Mouse (Mus musculus) forebrain, embryonic 13.5 days (tissue): Measurements from ENCODE around the gene Tmem43. TPM values are rescaled to one million over a fixed set of nuclear protein-coding genes. Genes with fewer than 3 reads are reported as not detected.

Experiments used
- ATAC-seq: fragments of 200-750 bp; cut with Nextera tagmentation; 2 replicates; pipeline ENCODE4 v1.8.0; 2017
- H3K27ac ChIP-seq: fragments of 300-500 bp; sonication (generic); 2 replicates; pipeline ENCODE4 v1.5.1; 2015; ENCODE audit warnings: inconsistent platforms, mild to moderate bottlenecking, moderate library complexity
- H3K27me3 ChIP-seq: fragments of 300-500 bp; sonication (generic); 2 replicates; pipeline ENCODE4 v1.6.1; 2015; ENCODE audit warnings: mild to moderate bottlenecking, inconsistent platforms
- H3K36me3 ChIP-seq: fragments of 300-500 bp; sonication (generic); 2 replicates; pipeline ENCODE4 v1.6.1; 2015; ENCODE audit warnings: mild to moderate bottlenecking, inconsistent platforms; ENCODE audit not compliant: poor library complexity, severe bottlenecking
- H3K4me1 ChIP-seq: fragments of 300-500 bp; sonication (generic); 2 replicates; pipeline ENCODE4 v1.6.1; 2015; ENCODE audit warnings: inconsistent platforms
- H3K4me2 ChIP-seq: fragments of 300-500 bp; sonication (generic); 2 replicates; pipeline ENCODE4 v1.6.1; 2015; ENCODE audit warnings: inconsistent platforms, mild to moderate bottlenecking, moderate library complexity
- H3K4me3 ChIP-seq: fragments of 300-500 bp; sonication (generic); 2 replicates; pipeline ENCODE4 v1.5.1; 2015; ENCODE audit warnings: mild to moderate bottlenecking, inconsistent platforms
- H3K9ac ChIP-seq: fragments of 300-500 bp; sonication (generic); 2 replicates; pipeline ENCODE4 v1.6.1; 2015; ENCODE audit warnings: mild to moderate bottlenecking, inconsistent platforms
- H3K9me3 ChIP-seq: fragments of 300-500 bp; sonication (generic); replicated peaks from 2 replicates; pipeline ENCODE4 v1.6.1; 2016; ENCODE audit warnings: inconsistent platforms
- WGBS: fragments of 180-500 bp; shearing (Covaris S2); methylation state at CpG from one replicate; pipeline ENCODE4 v1.1.7; 2015; 5-methylcytosine and 5-hydroxymethylcytosine counted together
- polyA plus RNA-seq: library from polyadenylated mRNA; unstranded; fragments of >200 nt; fragmentation: Nextera tagmentation; extraction: Ambion mirVana; gene quantifications from 2 replicates; pipeline ENCODE4 v1.2.1, GENCODE M21; 2015

Gene Tmem43
- polyA plus RNA-seq, 1 experiment from 2014 or later = 48.3 TPM

DNA sequence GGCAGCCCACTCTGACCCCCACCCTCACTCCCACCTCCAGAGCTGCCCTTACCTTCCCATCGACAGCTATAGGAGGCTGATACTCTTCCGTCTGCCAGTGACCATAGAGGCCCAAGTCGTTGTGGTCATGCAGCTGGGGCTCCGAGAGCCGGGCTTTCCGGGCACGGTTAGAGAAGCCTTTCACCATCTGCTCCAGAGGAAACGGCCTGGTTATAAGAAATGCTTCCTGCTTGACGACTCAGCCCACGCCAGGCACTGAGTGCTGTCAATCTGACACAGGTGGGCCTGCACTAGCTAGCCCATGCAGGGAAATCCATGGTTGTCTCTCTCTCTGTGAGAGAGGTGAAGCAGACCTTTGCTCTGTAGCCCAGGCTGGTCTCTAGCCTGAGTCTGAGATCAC is 19.6 kb downstream of the Tmem43 start:
- Histone ChIP-seq H3K9ac (no peak overlapping the region), H3K27ac (no peak overlapping the region), H3K4me1 (peaks cover 4% of the 10 kb centered on the region; the same call in 1 of the 2 replicates), H3K4me2 (no peak overlapping the region), H3K4me3 (no peak overlapping the region), H3K27me3 (no peaks in the 10 kb centered on the region), H3K36me3 (peaks cover 94% of the 10 kb centered on the region), H3K9me3 (no peaks in the 10 kb centered on the region)
- WGBS = 91% methylated on average over 10 of the region's 10 CpGs
- no peak for ATAC-seq

DNA sequence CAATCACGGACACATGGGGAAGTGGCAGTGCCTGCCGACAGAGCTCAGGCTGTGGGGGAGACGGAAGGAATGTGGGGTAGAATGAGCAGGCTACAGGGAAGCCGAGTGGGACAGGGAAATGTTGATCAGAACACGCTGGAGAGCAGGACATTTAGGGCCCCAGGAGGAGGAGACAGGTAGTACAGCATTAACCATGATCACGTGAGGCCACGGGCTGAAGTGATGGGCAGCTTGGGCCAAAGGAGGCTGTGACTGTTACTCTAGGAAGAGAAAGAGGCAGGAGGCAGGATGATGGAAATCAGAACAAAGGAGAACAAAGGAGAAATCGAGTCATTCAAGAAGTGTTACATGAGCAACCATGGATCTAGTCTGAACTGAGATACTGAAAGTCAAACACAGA is 21.0 kb downstream of the Tmem43 start:
- peaks cover 4% of the 10 kb centered on the region; the same call in 1 of the 2 replicates for H3K4me1 ChIP-seq
- no peak overlapping the region for H3K4me3 ChIP-seq
- H3K4me2 ChIP-seq = no peak overlapping the region
- WGBS = 90% methylated on average over 8 of the region's 8 CpGs
- no peak overlapping the region for H3K27ac ChIP-seq
- H3K36me3 ChIP-seq = peaks cover 97% of the 10 kb centered on the region
- H3K27me3 ChIP-seq = no peaks in the 10 kb centered on the region
- no peak overlapping the region for H3K9ac ChIP-seq
- ATAC-seq = no peak
- H3K9me3 ChIP-seq = no peaks in the 10 kb centered on the region

DNA sequence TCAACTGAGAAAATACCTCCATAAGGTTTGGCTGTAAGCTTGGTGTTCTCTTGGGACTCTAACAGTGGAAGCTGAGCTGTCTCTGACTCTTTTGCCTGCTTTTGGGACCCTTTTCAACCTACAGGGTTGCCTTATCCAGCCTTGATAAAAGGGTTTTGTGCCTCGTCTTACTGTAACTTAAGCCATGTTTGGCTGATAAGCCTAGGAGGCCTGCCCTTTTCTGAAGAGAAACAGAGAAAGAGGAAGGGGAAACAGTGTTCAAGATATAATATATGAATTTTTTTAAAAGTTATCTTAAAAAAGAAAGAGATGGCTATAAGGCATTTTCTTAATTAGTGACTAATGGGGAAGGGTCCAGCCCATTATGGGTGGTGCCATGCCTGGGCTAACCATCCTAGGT is 29.8 kb downstream of the Tmem43 start:
- H3K36me3 ChIP-seq = peaks cover 100% of the 10 kb centered on the region
- no peak overlapping the region for H3K4me3 ChIP-seq
- H3K4me1 ChIP-seq = no peaks in the 10 kb centered on the region
- H3K27me3 ChIP-seq = no peaks in the 10 kb centered on the region
- H3K27ac ChIP-seq = no peak overlapping the region
- WGBS = 93% methylated on average over 1 of the region's 1 CpGs
- H3K9me3 ChIP-seq = no peaks in the 10 kb centered on the region
- no peak overlapping the region for H3K4me2 ChIP-seq
- no peak for ATAC-seq
- H3K9ac ChIP-seq = no peak overlapping the region

DNA sequence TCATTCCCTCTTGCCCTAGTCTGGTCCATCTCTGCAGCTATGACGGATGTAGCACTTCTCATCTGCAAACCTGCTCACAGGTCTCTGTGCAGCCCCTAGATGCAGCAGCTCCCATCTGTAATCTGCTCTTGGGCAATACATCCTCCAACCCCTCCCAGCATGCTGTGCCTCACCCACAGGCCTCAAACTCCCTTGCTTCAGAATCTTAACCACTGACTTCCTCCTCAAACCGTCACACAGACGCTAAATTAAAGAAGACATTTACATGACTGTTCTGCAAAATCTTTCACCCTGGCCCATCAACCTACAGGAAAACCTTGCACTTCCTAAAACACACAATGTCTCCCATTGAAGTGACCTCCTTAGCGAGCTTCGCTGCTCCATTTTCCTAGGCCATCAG is 32.5 kb downstream of the Tmem43 start:
- H3K27me3 ChIP-seq = no peaks in the 10 kb centered on the region
- WGBS = 91% methylated on average over 5 of the region's 5 CpGs
- H3K9ac ChIP-seq = no peak overlapping the region
- H3K9me3 ChIP-seq = no peaks in the 10 kb centered on the region
- H3K4me3 ChIP-seq = no peak overlapping the region
- peaks cover 80% of the 10 kb centered on the region for H3K36me3 ChIP-seq
- H3K4me2 ChIP-seq = no peak overlapping the region
- no peak overlapping the region for H3K27ac ChIP-seq
- ATAC-seq = no peak
- no peaks in the 10 kb centered on the region for H3K4me1 ChIP-seq

DNA sequence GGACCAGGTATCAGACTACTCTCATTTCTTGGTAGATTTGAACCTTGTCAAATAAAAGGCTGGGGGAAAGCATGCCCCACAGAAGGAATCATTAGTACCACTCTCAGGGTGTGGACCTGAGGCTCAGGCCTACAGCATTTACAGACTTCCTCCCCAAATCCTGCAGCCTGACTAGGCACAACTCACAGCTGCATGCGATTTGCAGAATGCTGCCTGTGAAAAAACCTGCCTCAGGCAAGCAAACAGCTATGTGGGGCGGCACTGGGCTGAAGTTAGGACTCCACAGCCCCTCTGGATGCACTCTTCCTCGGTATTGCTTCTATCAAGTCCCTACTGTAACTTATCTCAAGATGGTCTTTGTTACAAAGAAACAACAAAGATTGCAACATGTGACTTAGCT is 34.5 kb downstream of the Tmem43 start:
- Histone ChIP-seq H3K4me1 (no peaks in the 10 kb centered on the region), H3K9me3 (no peaks in the 10 kb centered on the region), H3K27me3 (no peaks in the 10 kb centered on the region), H3K9ac (no peak overlapping the region), H3K36me3 (peaks cover 60% of the 10 kb centered on the region), H3K4me3 (no peak overlapping the region), H3K4me2 (no peak overlapping the region), H3K27ac (no peak overlapping the region)
- WGBS = 92% methylated on average over 3 of the region's 3 CpGs
- ATAC-seq = no peak

DNA sequence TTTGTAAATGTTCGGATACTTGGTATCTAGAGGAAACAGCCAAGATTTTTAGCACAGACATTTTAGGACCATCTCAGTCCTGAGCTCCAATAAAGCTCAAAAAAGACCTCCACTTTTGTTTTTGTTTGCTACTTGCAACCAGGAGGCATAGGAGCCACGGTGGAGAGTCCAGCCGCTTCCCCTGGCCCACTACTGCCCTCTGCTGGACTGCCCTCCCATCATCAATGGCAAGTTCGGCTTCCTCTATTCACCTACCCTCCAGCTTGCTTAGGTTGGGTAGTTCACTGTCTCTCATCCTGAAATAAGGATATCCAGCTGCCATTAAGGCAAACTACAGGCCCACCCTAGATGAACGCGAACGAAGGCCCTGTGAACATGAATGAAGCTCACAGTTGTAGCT is 35.8 kb downstream of the Tmem43 start:
- Histone ChIP-seq H3K4me3 (no peak overlapping the region), H3K9me3 (no peaks in the 10 kb centered on the region), H3K9ac (no peak overlapping the region), H3K4me1 (no peaks in the 10 kb centered on the region), H3K27ac (no peak overlapping the region), H3K4me2 (no peak overlapping the region), H3K36me3 (peaks cover 47% of the 10 kb centered on the region), H3K27me3 (no peaks in the 10 kb centered on the region)
- ATAC-seq = no peak
- WGBS = 41% methylated on average over 7 of the region's 7 CpGs

DNA sequence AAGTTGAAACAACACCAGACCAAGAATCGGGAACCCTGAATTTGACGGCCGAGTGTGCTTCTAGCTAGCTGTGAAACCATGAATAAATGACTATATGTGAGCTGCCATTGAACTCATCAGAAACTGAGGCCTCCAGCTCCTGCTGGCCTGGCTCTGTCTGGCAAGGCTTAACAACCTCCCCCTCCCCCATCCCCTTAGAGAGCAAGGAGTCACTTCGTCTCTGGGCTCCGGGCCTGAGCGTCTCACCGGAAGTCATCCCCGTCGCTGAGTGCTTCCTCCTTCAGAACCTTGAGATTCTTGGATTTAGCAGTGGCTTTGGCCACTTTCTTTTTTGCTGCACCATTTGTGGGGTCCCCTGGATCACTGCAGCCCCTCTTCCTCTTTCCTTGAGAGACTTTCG is 36.7 kb downstream of the Tmem43 start:
- H3K4me1 ChIP-seq = peaks cover 7% of the 10 kb centered on the region
- H3K9ac ChIP-seq = no peak overlapping the region
- H3K36me3 ChIP-seq = peaks cover 38% of the 10 kb centered on the region
- H3K27me3 ChIP-seq = no peaks in the 10 kb centered on the region
- H3K9me3 ChIP-seq = no peaks in the 10 kb centered on the region
- no peak overlapping the region for H3K27ac ChIP-seq
- ATAC-seq = no peak
- no peak overlapping the region for H3K4me3 ChIP-seq
- no peak overlapping the region for H3K4me2 ChIP-seq
- 88% methylated on average over 10 of the region's 10 CpGs for WGBS

DNA sequence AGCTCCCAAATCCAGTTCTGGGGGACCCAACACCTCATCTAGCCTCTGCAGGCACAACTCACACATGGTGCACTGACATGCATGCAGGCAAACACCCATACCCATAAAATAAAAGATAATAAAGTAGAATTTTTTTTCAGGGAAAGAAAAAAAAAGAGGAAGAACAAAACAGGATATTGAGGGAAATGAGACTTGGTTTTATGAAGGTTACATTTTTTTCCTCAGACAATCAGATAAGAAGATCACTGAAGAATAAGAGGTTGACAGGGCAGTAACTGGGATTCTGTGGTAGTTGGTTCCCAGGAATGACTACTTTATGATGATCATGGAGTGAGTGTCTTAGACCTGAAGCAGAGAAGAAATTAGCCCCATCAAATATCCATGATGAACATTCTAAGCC is 40.6 kb downstream of the Tmem43 start:
- no peak overlapping the region for H3K27ac ChIP-seq
- ATAC-seq = no peak
- H3K9me3 ChIP-seq = no peaks in the 10 kb centered on the region
- no peak overlapping the region for H3K9ac ChIP-seq
- H3K36me3 ChIP-seq = peaks cover 17% of the 10 kb centered on the region
- H3K4me3 ChIP-seq = no peak overlapping the region
- peaks cover 18% of the 10 kb centered on the region for H3K4me1 ChIP-seq
- H3K4me2 ChIP-seq = peak overlapping the region; percentile 86
- H3K27me3 ChIP-seq = no peaks in the 10 kb centered on the region

DNA sequence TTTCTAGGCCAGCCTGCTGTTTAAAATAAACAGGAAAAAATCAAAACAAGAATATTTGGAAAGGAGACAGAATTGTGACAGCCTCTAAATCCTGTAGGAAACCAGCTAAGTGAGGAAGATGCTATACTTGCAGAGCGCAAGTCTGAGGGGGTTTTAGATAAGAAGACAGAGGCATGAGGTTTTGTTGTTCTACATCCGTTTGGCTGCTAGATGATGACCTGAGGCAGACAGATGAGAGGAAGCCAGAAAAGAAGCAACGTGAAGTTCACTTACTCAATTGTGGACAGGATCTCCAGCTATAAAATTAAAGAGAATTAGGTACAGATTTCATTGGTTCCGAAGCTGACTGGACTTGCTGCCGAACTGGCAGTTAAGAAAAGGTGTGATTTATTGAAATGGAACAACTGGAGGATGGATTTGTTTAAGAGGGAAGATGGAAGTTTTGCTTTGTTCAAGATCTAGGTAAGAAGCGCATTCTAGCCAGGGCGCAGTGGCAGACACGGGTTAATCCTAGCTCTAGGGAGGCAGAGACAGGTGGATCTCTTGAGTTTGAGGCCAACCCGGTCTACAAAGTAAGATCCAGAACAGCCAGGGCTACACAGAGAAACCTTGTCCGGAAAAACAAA is 41.3 kb downstream of the Tmem43 start:
- H3K4me2 ChIP-seq = peak overlapping the region; percentile 86
- 40% methylated on average over 10 of the region's 10 CpGs for WGBS
- peaks cover 24% of the 10 kb centered on the region for H3K36me3 ChIP-seq
- no peak overlapping the region for H3K27ac ChIP-seq
- H3K9ac ChIP-seq = peak overlapping the region; percentile 78
- ATAC-seq = no peak; the same call in 1 of the 2 replicates
- H3K27me3 ChIP-seq = no peaks in the 10 kb centered on the region
- H3K9me3 ChIP-seq = no peaks in the 10 kb centered on the region
- H3K4me1 ChIP-seq = peaks cover 18% of the 10 kb centered on the region
- peak overlapping the region; percentile 84 for H3K4me3 ChIP-seq

DNA sequence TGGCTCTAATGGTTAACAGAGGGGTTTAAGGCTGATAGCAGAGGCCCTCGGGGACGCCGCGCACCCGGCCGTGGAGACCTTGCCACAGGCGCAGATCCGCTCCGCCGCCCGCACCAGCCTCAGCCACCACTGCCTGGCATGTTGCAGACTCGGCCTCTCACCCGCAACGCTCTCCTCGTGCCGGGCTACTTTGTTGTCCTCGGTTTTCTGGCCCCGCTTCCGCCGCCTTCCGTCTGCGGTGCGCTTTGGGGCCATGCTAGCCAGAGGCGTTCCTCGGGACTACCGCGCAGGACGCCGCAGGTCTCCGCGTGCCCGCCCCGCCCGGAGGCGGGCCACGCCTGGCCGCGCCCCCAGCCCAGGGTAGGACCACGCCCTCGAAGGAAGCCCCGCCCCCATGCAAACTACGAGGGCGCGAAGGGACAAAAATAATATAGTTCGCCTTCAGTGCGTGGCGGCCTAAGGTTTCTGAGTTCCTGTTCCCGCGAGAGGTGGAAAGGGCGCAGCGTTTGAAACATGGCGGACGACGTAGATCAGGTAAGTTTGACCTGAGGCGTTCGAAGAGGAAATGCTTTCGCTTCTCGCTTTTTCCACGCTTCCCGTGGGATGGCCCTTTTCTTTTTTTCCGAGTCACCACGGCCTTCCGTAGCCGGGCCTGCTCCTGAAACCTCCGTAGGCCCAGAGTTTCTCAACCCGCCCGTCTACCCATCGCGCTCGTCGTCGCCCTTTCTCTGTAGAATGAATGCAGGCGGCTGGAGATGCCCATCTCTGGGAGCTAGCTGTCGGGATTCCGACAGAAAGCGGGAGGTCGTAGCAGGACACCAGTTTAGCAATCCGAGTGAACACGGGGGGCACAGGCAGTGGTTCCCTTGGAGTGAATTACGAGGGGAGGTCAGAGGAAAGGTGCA is 42.3 kb downstream of the Tmem43 start, which contains the start of the genes Xpc and Lsm3:
Gene Xpc (minus strand): TSS at position 344 of the 905 bp plus-strand sequence.
Gene Lsm3 (plus strand): TSS at position 384 of the 905 bp plus-strand sequence.
- H3K4me2 ChIP-seq = peak within 1 kb of the TSS; percentile 86
- H3K9ac ChIP-seq = peak within 1 kb of the TSS; percentile 90
- H3K36me3 ChIP-seq = peaks cover 30% of the 10 kb centered on the region
- H3K27ac ChIP-seq = peak within 1 kb of the TSS; percentile 44; the same call in 1 of the 2 replicates
- H3K27me3 ChIP-seq = no peaks in the 10 kb centered on the region
- peak; percentile 99 for ATAC-seq
- H3K9me3 ChIP-seq = no peaks in the 10 kb centered on the region
- H3K4me1 ChIP-seq = peaks cover 18% of the 10 kb centered on the region
- WGBS = under 1% methylated on average over 79 of the region's 80 CpGs
- peak within 1 kb of the TSS; percentile 84 for H3K4me3 ChIP-seq

DNA sequence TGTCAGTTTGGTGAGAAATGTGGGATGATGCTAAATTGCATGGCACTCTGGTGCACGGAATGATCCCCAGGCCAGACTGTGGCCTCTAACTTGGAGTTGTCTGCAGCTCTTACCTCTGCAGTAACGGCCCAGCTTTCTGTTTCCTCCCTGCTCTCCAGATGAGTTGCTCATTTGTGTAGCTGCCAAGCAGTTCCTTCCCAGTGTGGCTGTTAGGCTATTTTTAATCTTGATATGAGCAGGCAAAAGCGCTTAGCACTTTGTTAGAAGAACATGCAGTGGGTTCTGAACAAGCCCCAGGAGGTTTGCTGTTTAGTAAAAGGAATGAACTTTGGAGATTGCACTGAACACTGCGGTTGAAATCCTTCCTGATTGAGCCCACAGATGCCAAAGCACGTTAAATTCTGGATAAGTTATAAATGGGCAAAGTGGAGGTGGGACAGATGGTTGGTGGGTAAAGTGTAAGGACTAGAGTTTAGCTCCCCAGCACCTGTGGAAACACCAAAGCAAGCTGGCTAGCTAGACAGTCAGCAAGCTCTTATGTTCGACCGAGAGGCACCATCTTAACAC is 45.0 kb downstream of the Tmem43 start:
- no peaks in the 10 kb centered on the region for H3K27me3 ChIP-seq
- no peak overlapping the region for H3K9ac ChIP-seq
- peaks cover 18% of the 10 kb centered on the region for H3K4me1 ChIP-seq
- H3K9me3 ChIP-seq = no peaks in the 10 kb centered on the region
- no peak overlapping the region for H3K27ac ChIP-seq
- H3K4me2 ChIP-seq = no peak overlapping the region
- peaks cover 57% of the 10 kb centered on the region for H3K36me3 ChIP-seq
- no peak overlapping the region for H3K4me3 ChIP-seq
- no peak for ATAC-seq
- 94% methylated on average over 7 of the region's 7 CpGs for WGBS

DNA sequence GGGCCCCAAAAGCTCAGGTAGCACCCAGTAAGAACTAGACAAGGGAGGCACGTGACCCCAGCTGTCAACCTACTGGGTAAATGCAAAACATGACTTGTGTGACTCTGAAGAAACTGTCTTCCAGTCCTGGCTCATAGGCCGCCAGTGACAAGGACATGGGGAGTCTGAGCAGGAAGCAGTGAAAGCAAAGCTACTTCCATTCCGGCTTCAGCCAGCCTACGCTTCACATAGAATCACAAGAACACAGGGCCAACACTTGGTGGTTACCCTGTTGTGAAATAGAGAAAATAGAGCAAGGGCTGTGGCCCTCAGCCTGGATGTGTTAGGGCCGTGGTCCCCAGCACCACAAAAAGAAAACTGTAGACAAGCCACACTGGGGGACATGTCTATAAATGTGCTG is 49.3 kb downstream of the Tmem43 start:
- peaks cover 79% of the 10 kb centered on the region for H3K36me3 ChIP-seq
- 95% methylated on average over 5 of the region's 5 CpGs for WGBS
- ATAC-seq = no peak
- no peaks in the 10 kb centered on the region for H3K9me3 ChIP-seq
- H3K4me1 ChIP-seq = no peaks in the 10 kb centered on the region
- H3K9ac ChIP-seq = no peak overlapping the region
- no peaks in the 10 kb centered on the region for H3K27me3 ChIP-seq
- H3K27ac ChIP-seq = no peak overlapping the region
- no peak overlapping the region for H3K4me2 ChIP-seq
- H3K4me3 ChIP-seq = no peak overlapping the region
